Mouse (Mus musculus): ENCODE measurements around the gene Rpl29. TPM values are rescaled to one million over a fixed set of nuclear protein-coding genes. Genes with fewer than 3 reads are reported as not detected.

Rpl29 gene
- polyA plus RNA-seq, 1 experiment from 2014 or later = 951 TPM

DNA sequence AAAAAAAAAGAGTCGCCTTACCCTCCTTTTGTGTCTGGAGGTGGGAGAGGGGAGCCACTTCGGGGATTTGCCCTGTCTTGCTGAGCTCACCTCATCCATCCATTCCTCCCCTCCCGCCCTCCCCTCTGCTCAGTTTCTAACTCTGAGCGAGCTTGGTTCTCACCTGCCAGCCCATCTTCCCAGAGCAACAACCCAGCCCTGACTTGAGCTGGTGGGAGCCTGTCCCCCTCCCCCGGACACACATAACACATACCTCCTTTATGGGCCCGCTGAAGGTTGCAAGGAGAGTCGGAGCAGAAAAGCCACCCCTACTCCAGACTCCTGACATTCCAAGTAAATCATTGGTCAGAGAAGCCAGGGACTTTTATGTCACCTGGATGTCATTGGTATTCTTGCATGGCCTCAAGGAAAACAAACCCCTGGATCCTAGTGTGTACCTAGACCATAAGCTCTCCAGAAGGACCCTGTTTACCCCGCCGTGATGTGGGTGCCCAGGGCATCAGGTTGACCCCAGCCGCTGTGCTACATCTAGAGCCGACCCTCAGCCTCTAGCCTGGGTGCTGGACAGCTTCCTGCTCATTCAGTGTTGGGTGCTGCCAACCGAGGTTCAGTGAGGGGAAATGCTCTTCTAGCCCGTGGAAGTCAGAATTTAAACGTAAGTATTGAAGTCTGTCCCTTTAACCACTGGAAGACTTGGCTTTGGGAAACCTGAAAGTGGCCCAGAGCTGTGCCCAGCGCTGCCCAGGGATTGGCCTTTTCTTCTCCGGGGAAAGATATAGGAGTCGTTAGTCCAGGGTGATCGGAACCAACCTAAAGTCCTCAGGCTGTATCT, 8.0 kb upstream of the Rpl29 start:
- H3K4me2 ChIP-seq (replicated peaks) = peak overlapping the region; percentile 53
- ATAC-seq (ENCODE audit: low FRiP score, low read depth) = 0 out of 2 replicates have a peak, but pooled peaks have one; percentile 9
- H3K27ac ChIP-seq = peak overlapping the region; percentile 70
- no peaks in the 10 kb centered on the region for H3K36me3 ChIP-seq
- 11% methylated on average over 18 of the region's 18 CpGs for WGBS
- H3K4me3 ChIP-seq = no peak overlapping the region
- H3K9me3 ChIP-seq = no peaks in the 10 kb centered on the region
- H3K27me3 ChIP-seq = no peaks in the 10 kb centered on the region
- peaks cover 53% of the 10 kb centered on the region for H3K4me1 ChIP-seq
- peak overlapping the region; percentile 40; the same call in 1 of the 2 replicates for H3K9ac ChIP-seq

- peaks cover 51% of the 10 kb centered on the region for H3K4me1 ChIP-seq
- 1% methylated on average over 3 of the region's 3 CpGs for WGBS
Measured at GRCm38 (mm10) chr9:106421865-106422160, 7.4 kb upstream of the Rpl29 start.

GRCm38 (mm10) chr9:106428719-106429220, 484 bp upstream of the Rpl29 start:
- peak overlapping the region; percentile 80 for H3K4me3 ChIP-seq
- H3K27ac ChIP-seq = peak overlapping the region; percentile 97
- peaks cover 12% of the 10 kb centered on the region for H3K4me1 ChIP-seq
- H3K27me3 ChIP-seq = no peaks in the 10 kb centered on the region
- 20% methylated on average over 11 of the region's 11 CpGs for WGBS
- peak overlapping the region; percentile 68 for H3K9ac ChIP-seq
- H3K4me2 ChIP-seq (replicated peaks) = peak overlapping the region; percentile 72
- H3K36me3 ChIP-seq = peaks cover 31% of the 10 kb centered on the region
- H3K9me3 ChIP-seq = no peaks in the 10 kb centered on the region
- peak; percentile 76 for ATAC-seq (ENCODE audit: low FRiP score, low read depth)

More at GRCm38 (mm10) chr9:106421865-106422160, 7.4 kb upstream of the Rpl29 start:
- Histone ChIP-seq H3K4me3 (no peak overlapping the region), H3K27ac (0 out of 2 replicates have a peak overlapping the region, but pooled peaks have one; percentile 70), H3K9ac (no peak overlapping the region), H3K27me3 (no peaks in the 10 kb centered on the region), H3K4me2 (replicated peaks) (peak overlapping the region; percentile 53), H3K36me3 (no peaks in the 10 kb centered on the region), H3K9me3 (no peaks in the 10 kb centered on the region)
- ATAC-seq (ENCODE audit: low FRiP score, low read depth) = peak; percentile 68

- H3K9me3 ChIP-seq = no peaks in the 10 kb centered on the region
- H3K9ac ChIP-seq = peak overlapping the region; percentile 99
- peak overlapping the region; percentile 80 for H3K4me3 ChIP-seq
- H3K27me3 ChIP-seq = no peaks in the 10 kb centered on the region
- H3K36me3 ChIP-seq = peaks cover 42% of the 10 kb centered on the region
- H3K4me2 ChIP-seq (replicated peaks) = peak overlapping the region; percentile 72
- 2% methylated on average over 4 of the region's 4 CpGs for whole genome bisulfite sequencing
- peak overlapping the region; percentile 97 for H3K27ac ChIP-seq
- peaks cover 12% of the 10 kb centered on the region for H3K4me1 ChIP-seq
- no peak for ATAC-seq (ENCODE audit: low FRiP score, low read depth)
Measured at GRCm38 (mm10) chr9:106430015-106430264, 686 bp downstream of the Rpl29 start.

DNA sequence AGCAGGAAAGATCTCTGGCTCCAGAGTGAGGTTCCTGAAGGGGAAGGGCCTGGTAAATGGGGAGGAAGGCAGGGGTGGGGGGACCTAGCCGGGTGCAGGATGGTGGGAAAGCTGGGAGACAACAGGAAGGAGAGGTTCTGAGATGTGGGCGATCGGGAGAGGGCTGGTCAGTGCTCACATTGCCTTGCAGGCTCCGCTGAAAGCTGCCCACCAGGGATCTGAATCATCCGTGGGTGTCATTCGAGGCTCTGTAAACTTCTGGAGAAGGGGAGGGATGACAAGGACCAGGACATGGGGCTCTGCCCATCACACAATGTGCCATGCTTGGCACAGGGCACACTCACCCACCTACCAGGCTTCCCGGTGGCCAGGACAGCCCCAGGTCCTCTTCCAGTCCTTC, 4.1 kb downstream of the Rpl29 start:
- ATAC-seq (ENCODE audit: low FRiP score, low read depth) = no peak
- Histone ChIP-seq H3K9ac (no peak overlapping the region), H3K4me1 (peaks cover 30% of the 10 kb centered on the region), H3K36me3 (peaks cover 46% of the 10 kb centered on the region), H3K4me3 (no peak overlapping the region), H3K4me2 (replicated peaks) (no peak overlapping the region), H3K27me3 (no peaks in the 10 kb centered on the region), H3K27ac (no peak overlapping the region), H3K9me3 (no peaks in the 10 kb centered on the region)
- 76% methylated on average over 7 of the region's 7 CpGs for WGBS

- Histone ChIP-seq H3K27me3 (no peaks in the 10 kb centered on the region), H3K36me3 (peaks cover 42% of the 10 kb centered on the region), H3K9ac (peak overlapping the region; percentile 35), H3K4me3 (no peak overlapping the region), H3K9me3 (no peaks in the 10 kb centered on the region), H3K4me2 (replicated peaks) (peak overlapping the region; percentile 84; the same call in 1 of the 2 replicates), H3K27ac (no peak overlapping the region), H3K4me1 (peaks cover 29% of the 10 kb centered on the region)
- ATAC-seq (ENCODE audit: low FRiP score, low read depth) = no peak
- whole genome bisulfite sequencing = 81% methylated on average over 9 of the region's 9 CpGs
Measured at GRCm38 (mm10) chr9:106436566-106436965, 7.3 kb downstream of the Rpl29 start.

- H3K9me3 ChIP-seq = no peaks in the 10 kb centered on the region
- WGBS = 76% methylated on average over 5 of the region's 5 CpGs
- H3K4me2 ChIP-seq (replicated peaks) = no peak overlapping the region
- no peak overlapping the region for H3K4me3 ChIP-seq
- H3K27ac ChIP-seq = no peak overlapping the region
- H3K4me1 ChIP-seq = peaks cover 28% of the 10 kb centered on the region
- H3K9ac ChIP-seq = no peak overlapping the region
- peaks cover 14% of the 10 kb centered on the region for H3K36me3 ChIP-seq
- no peaks in the 10 kb centered on the region for H3K27me3 ChIP-seq
- ATAC-seq (ENCODE audit: low FRiP score, low read depth) = no peak
Measured at GRCm38 (mm10) chr9:106442680-106443079, 13.4 kb downstream of the Rpl29 start.

DNA sequence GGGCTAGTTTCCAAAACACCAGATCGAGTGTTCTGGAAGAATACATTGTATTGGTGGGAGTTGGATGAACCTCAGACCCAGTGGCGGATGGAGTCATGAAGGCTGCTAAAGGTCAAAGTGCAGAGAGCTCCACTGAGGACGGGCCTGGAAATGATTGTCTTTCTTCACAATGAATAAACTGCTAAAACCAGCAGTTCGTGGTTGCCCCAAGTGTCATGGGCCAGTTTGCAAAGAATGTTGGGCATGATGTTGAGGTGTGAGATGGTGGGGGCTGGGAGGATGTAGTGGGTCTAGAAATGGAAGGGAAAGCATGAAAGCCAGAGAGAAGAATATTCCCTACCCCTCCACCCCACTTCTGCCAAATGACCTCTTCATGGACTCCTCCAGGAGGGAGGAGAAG, 15.6 kb downstream of the Rpl29 start:
- H3K9me3 ChIP-seq = no peaks in the 10 kb centered on the region
- H3K36me3 ChIP-seq = peaks cover 14% of the 10 kb centered on the region
- WGBS = 76% methylated on average over 4 of the region's 4 CpGs
- peak overlapping the region; percentile 19; the same call in 1 of the 2 replicates for H3K9ac ChIP-seq
- no peak for ATAC-seq (ENCODE audit: low FRiP score, low read depth)
- peaks cover 38% of the 10 kb centered on the region for H3K4me1 ChIP-seq
- H3K27me3 ChIP-seq = no peaks in the 10 kb centered on the region
- no peak overlapping the region for H3K27ac ChIP-seq
- no peak overlapping the region for H3K4me3 ChIP-seq
- no peak overlapping the region for H3K4me2 ChIP-seq (replicated peaks)

- no peaks in the 10 kb centered on the region for H3K9me3 ChIP-seq
- peak; percentile 88 for ATAC-seq (ENCODE audit: low FRiP score, low read depth)
- H3K9ac ChIP-seq = peak within 1 kb of the TSS; percentile 76
- peaks cover 7% of the 10 kb centered on the region for H3K36me3 ChIP-seq
- peak within 1 kb of the TSS; percentile 83 for H3K4me2 ChIP-seq (replicated peaks)
- H3K27ac ChIP-seq = peak within 1 kb of the TSS; percentile 72; the same call in 1 of the 2 replicates
- peaks cover 64% of the 10 kb centered on the region for H3K4me1 ChIP-seq
- WGBS = under 1% methylated on average over 24 of the region's 24 CpGs
- H3K4me3 ChIP-seq = peak within 1 kb of the TSS; percentile 68
- no peaks in the 10 kb centered on the region for H3K27me3 ChIP-seq
Measured at GRCm38 (mm10) chr9:106447348-106447747, 18.1 kb downstream of the Rpl29 start, which contains the start of the genes Abhd14b and Abhd14a. TSS of gene Abhd14b (plus strand) at chr9:106447459. TSS of gene Abhd14a (minus strand) at chr9:106447678.

- peak overlapping the region; percentile 68 for H3K4me3 ChIP-seq
- H3K9ac ChIP-seq = peak overlapping the region; percentile 76
- 37% methylated on average over 9 of the region's 9 CpGs for WGBS
- H3K27ac ChIP-seq = peak overlapping the region; percentile 72; the same call in 1 of the 2 replicates
- H3K36me3 ChIP-seq = peaks cover 7% of the 10 kb centered on the region
- H3K27me3 ChIP-seq = no peaks in the 10 kb centered on the region
- no peaks in the 10 kb centered on the region for H3K9me3 ChIP-seq
- H3K4me2 ChIP-seq (replicated peaks) = peak overlapping the region; percentile 83
- ATAC-seq (ENCODE audit: low FRiP score, low read depth) = no peak
- H3K4me1 ChIP-seq = peaks cover 70% of the 10 kb centered on the region
Measured at GRCm38 (mm10) chr9:106447951-106448350, 18.7 kb downstream of the Rpl29 start.

DNA sequence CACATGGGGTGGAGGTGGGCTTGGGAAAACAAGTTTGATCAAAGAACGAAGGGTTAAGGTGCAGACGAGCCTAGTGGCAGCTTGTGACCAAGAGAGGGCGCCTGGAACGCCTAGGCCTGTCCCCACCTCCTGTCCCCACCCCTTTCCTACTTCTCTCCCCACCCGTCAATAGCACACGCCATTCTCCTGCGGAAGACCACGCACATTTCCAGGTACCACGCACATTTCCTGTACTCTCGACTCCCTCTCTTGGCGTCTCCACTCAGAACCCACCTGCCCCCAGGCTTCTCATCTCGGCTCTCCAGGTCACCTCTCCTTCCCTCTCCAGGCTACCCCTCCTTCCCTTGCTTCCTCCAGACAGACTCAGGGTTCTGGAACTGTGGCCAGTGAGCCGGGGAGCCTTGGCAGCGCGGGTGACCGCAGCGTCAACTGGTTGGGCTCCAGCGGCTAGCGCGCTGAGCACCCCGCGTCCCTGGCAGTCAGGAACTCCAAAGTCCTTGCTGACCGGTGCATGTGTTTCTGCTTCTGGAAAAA, 19.3 kb downstream of the Rpl29 start:
- H3K27ac ChIP-seq = peak overlapping the region; percentile 72; the same call in 1 of the 2 replicates
- peaks cover 73% of the 10 kb centered on the region for H3K4me1 ChIP-seq
- H3K36me3 ChIP-seq = peaks cover 5% of the 10 kb centered on the region
- H3K4me3 ChIP-seq = peak overlapping the region; percentile 68
- peak overlapping the region; percentile 76 for H3K9ac ChIP-seq
- WGBS = under 1% methylated on average over 23 of the region's 23 CpGs
- no peaks in the 10 kb centered on the region for H3K27me3 ChIP-seq
- peak; percentile 48; the same call in 1 of the 2 replicates for ATAC-seq (ENCODE audit: low FRiP score, low read depth)
- no peaks in the 10 kb centered on the region for H3K9me3 ChIP-seq
- H3K4me2 ChIP-seq (replicated peaks) = peak overlapping the region; percentile 83

GRCm38 (mm10) chr9:106449947-106450346, 20.7 kb downstream of the Rpl29 start:
- Histone ChIP-seq H3K4me2 (replicated peaks) (peak overlapping the region; percentile 39; the same call in 1 of the 2 replicates), H3K9me3 (no peaks in the 10 kb centered on the region), H3K36me3 (no peaks in the 10 kb centered on the region), H3K4me3 (peak overlapping the region; percentile 4; the same call in 1 of the 2 replicates), H3K27ac (peak overlapping the region; percentile 44; the same call in 1 of the 2 replicates), H3K27me3 (no peaks in the 10 kb centered on the region), H3K4me1 (peaks cover 79% of the 10 kb centered on the region), H3K9ac (peak overlapping the region; percentile 35; the same call in 1 of the 2 replicates)
- no peak for ATAC-seq (ENCODE audit: low FRiP score, low read depth)
- 90% methylated on average over 8 of the region's 8 CpGs for WGBS

All from limb, embryonic 13.5 days (tissue).